In genomic region chr17:32284262-32285137, GRCm38 (mm10) we compare ENCODE assay signal across 8 mouse cellular contexts. TPM values are rescaled to one million over a fixed set of nuclear protein-coding genes. Genes with fewer than 3 reads are reported as not detected.
A peak's percentile ranks its signal among the peaks of the same experiment; 100 is the strongest.
DNase-seq lines count a peak whose midpoint lies in the region; ATAC-seq lines count a peak whose summit lies in the region.

Gene Brd4, minus strand, starts transcription at chr17:32284722.

- H3K4me1 ChIP-seq in hindbrain, embryonic 16.5 days (ENCODE audit: control insufficient read depth, insufficient read depth, low read depth, low read length): peaks cover 24% of the 10 kb centered on the region

- under 1% methylated on average over 56 of the region's 100 CpGs for WGBS in hindbrain, embryonic 16.5 days
- 1% methylated on average over 91 of the region's 100 CpGs for WGBS in macrophage (ENCODE audit: missing documents)

- peak; percentile 91 for DNase-seq in T-cell, adult 2 months (ENCODE audit: low spot score)
- peak; percentile 92 to 93 for DNase-seq in cerebellum, postnatal 36 days
- DNase-seq in gastrocnemius, adult 18-20 months (ENCODE audit: low spot score): peak; percentile 88
- peak; percentile 87 to 96 for DNase-seq in left cerebral cortex, adult 18-20 months (ENCODE audit: low spot score in 2 of 2)
- DNase-seq in right cerebral cortex, adult 18-20 months: peak; percentile 94
- peak; percentile 61 for DNase-seq in urinary bladder, postnatal 10 days (ENCODE audit: low spot score)

- peaks cover 52% of the 10 kb centered on the region for H3K79me2 ChIP-seq in macrophage (ENCODE audit: inconsistent target)

- H3K27ac ChIP-seq in hindbrain, embryonic 16.5 days (ENCODE audit: low read depth, low read length): peak within 1 kb of the TSS; percentile 100
- H3K27ac ChIP-seq in macrophage: peak within 1 kb of the TSS; percentile 75

- H3K4me3 ChIP-seq in hindbrain, embryonic 16.5 days (ENCODE audit: low read length): peak within 1 kb of the TSS; percentile 60
- H3K4me3 ChIP-seq in macrophage (ENCODE audit: inconsistent target): peak within 1 kb of the TSS; percentile 94

- ATAC-seq in hindbrain, embryonic 16.5 days: peak; percentile 92

- no peaks in the 10 kb centered on the region for H3K36me3 ChIP-seq in hindbrain, embryonic 16.5 days (ENCODE audit: control insufficient read depth, insufficient read depth, low read length)
- no peaks in the 10 kb centered on the region for H3K36me3 ChIP-seq in macrophage (ENCODE audit: inconsistent target)

- peak within 1 kb of the TSS; percentile 98 for H3K9ac ChIP-seq in hindbrain, embryonic 16.5 days (ENCODE audit: low read depth, low read length)

- peak within 1 kb of the TSS; percentile 77 for H3K4me2 ChIP-seq in hindbrain, embryonic 16.5 days (ENCODE audit: low read length)

- H3K27me3 ChIP-seq in hindbrain, embryonic 16.5 days (replicated peaks; ENCODE audit: control insufficient read depth, insufficient read depth, low read length): no peaks in the 10 kb centered on the region

- H3K9me3 ChIP-seq in hindbrain, embryonic 16.5 days (ENCODE audit: control insufficient read depth, low read length): no peaks in the 10 kb centered on the region

RNA-seq across cellular contexts. Expression of gene Brd4, which starts in this region (rescaled TPM):
- 10 to 100 TPM; 41.0 to 47.3 TPM for total RNA-seq in gastrocnemius, adult 18-20 months (2021)
- 72.9 and 92.7 TPM in 2 replicates for polyA plus RNA-seq in hindbrain, embryonic 16.5 days (2015; fragmentation: Nextera tagmentation; extraction: Ambion mirVana)
- 100 to 1,000 TPM; 107 to 108 TPM for total RNA-seq in left cerebral cortex, adult 18-20 months (2021)
- 100 to 1,000 TPM; 214 to 341 (median 254) TPM for total RNA-seq in macrophage (2018; cell fraction: chromatin; rRNA removed)
- 100 to 1,000 TPM in 14 of 26 experiments, 10 to 100 TPM in 12; 75.7 to 114 (median 101) TPM for total RNA-seq in macrophage (2018; cell fraction: cytosol; rRNA removed)
- total RNA-seq in macrophage (2018; cell fraction: nucleus; rRNA removed): 100 to 1,000 TPM; 133 to 233 (median 171) TPM
- 51.6 to 129 TPM (median 55.6 TPM) in 3 replicates for polyA plus RNA-seq in macrophage (2018)

Comparison
In these comparisons a context has a peak if more than half of its experiments do, and no peak if none do; other contexts are left out.
1. Peak in every context shown above with its lines: DNase-seq, ATAC-seq, H3K4me3 ChIP-seq and H3K27ac ChIP-seq.